Mouse (Mus musculus) left cerebral cortex, postnatal 25 days (tissue): ENCODE results near the gene Slc1a1. TPM values are rescaled to one million over a fixed set of nuclear protein-coding genes. Genes with fewer than 3 reads are reported as not detected.
A peak's percentile ranks its signal among the peaks of the same experiment; 100 is the strongest.

Source experiments
- DNase-seq, 2 experiments: peaks; one replicate each; pipeline ENCODE4 v3.0.0; 2022; ENCODE audit warnings: low spot score in 2 of 2, mixed read lengths in 1 of 2
- intact Hi-C: fragments of 180-260 bp; cut with DNase I; formaldehyde crosslinking; loops from one replicate; pipeline ENCODE4 v1.15.1; 2025
- total RNA-seq, 2 experiments: library from RNA; stranded (reverse); gene quantifications; 2 replicates each; pipeline ENCODE4 v1.2.3; 2021

Slc1a1 gene
- 100 to 1,000 TPM; 104 to 114 TPM for total RNA-seq

GRCm38 (mm10) chr19:28834798-28835499 lies at the start of gene Slc1a1:
TSS of gene Slc1a1 (plus strand) at chr19:28835049.
- DNase-seq, result peak; percentile 85 to 87
- intact Hi-C loops, result loop anchor here (2.0 to 5.0 kb wide), 3 partner anchors 68 to 417 kb away; partner anchors contain the start of genes 4430402I18Rik and Jak2

DNA sequence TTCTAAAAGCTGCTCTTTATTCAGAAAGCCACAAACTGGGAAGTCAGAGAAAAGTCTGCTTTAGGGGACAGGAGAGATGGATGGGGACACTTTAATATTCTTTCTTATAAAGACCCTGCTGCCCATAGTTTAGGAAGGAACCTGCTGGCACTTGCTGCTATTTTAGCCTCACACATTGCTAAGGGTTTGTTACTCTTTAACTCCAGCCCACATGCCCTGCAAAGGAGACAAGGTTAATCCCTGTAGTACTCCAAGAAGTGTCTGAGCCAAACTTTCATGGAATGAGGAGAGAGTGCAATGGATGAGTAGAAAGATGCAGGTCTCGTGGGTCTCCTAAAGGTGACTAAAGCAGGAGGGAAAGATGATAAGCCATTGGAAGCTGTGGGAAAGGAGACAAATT lies 44.7 kb upstream of the Slc1a1 start:
- no peak for DNase-seq
- intact Hi-C loops, result no loop called here

DNA sequence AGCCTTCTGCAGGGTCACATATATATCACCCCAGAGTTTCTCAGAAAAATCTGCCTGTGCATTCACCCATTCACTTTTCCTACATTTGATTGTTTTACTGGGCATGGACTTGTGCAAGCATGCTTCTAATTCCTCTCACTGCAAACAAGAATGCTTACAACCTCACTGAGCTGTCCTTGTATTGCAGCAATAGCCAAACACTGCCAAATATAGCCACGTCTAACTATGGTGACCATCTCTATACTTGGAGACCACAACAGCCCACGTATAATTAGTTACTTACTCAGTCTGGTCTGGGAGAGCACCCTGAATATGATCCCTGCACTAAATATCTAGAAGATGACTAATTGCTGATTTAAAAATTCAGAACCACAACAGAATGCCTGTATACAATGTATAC lies 41.5 kb upstream of the Slc1a1 start:
- DNase-seq, result no peak
- intact Hi-C loops, result no loop called here

- DNase-seq, result no peak
- intact Hi-C loops, result no loop called here
Measured at GRCm38 (mm10) chr19:28796146-28796848, 38.6 kb upstream of the Slc1a1 start.

- intact Hi-C loops, result no loop called here
- no peak for DNase-seq
Measured at GRCm38 (mm10) chr19:28796966-28797365, 37.9 kb upstream of the Slc1a1 start.

DNA sequence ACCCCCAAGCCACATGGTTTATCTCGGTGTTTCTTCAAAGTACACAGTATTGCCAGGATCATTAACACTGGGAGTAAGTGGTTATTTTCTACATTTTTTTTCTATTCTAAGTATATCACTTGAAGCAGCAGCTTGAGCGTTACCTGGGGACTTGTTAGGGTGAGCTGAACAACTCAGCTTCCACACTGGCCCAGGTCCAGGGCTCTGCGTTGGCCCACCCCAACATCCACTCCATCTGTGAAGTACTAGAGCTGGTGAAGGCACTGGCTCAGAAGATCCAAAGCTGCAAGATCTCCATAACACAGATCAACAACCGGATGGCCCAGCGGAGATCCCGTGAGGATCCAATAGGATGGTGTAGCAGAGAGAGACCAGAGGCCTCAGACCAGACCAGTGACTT lies 37.2 kb upstream of the Slc1a1 start:
- intact Hi-C loops, result no loop called here
- no peak for DNase-seq

DNA sequence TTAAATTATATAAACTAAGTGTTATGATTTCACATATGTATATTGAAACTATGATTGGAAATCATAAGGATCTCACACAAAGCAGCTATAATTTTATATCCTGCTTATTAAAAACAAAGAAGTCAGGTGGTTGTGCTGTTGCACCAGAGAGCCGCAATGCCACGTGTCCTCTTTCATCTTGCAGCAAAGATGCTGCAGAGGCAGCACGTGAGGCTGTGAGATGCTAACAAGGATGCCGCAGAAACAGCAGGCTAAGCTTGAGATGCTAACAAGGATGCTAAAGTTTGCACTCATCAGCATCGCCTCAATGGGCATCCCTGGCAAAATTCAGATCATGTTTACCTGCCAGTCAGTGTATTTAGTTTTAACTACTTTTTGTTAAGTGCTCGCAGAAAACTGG lies 34.4 kb upstream of the Slc1a1 start:
- intact Hi-C loops, result no loop called here
- peak; percentile 32 to 37 for DNase-seq

GRCm38 (mm10) chr19:28806276-28806675 lies 28.6 kb upstream of the Slc1a1 start:
- intact Hi-C loops, result no loop called here
- no peak for DNase-seq

DNA sequence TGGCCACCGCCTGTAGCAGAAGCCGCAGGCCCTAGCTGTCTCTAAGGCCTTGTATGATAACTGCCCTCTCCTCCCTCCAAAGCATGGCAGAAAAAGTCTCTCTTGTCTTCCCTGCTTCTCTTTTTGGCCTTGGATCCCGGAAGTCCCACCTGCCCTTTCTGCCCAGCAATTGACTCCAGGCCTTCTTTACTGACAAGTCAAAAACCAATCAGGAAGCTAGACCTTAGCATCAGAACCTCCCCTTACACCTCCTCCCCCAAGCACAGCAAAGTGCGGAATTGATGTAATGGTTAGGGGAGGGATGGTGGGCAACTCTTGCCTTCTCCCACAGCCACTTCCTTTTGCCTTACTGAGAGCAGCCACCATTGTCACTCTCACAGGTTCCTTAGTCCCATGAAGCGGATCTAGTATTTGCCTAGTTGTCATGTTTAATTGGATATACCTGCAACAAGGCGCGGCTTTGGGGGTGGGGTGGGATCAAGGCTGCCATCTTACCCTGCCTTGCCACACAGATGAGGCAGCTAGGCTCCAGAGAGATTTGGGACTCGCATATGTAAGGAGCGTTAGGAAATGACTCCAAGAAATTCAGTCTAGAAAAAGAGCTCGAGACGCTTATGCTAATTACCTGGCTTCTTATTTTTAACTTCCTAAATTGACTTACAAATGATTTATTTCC lies 27.9 kb upstream of the Slc1a1 start:
- no peak for DNase-seq
- intact Hi-C loops, result no loop called here

- no peak for DNase-seq
- intact Hi-C loops, result no loop called here
Measured at GRCm38 (mm10) chr19:28807497-28807871, 27.4 kb upstream of the Slc1a1 start.

- intact Hi-C loops, result no loop called here
- no peak for DNase-seq
Measured at GRCm38 (mm10) chr19:28818286-28818685, 16.6 kb upstream of the Slc1a1 start.

DNA sequence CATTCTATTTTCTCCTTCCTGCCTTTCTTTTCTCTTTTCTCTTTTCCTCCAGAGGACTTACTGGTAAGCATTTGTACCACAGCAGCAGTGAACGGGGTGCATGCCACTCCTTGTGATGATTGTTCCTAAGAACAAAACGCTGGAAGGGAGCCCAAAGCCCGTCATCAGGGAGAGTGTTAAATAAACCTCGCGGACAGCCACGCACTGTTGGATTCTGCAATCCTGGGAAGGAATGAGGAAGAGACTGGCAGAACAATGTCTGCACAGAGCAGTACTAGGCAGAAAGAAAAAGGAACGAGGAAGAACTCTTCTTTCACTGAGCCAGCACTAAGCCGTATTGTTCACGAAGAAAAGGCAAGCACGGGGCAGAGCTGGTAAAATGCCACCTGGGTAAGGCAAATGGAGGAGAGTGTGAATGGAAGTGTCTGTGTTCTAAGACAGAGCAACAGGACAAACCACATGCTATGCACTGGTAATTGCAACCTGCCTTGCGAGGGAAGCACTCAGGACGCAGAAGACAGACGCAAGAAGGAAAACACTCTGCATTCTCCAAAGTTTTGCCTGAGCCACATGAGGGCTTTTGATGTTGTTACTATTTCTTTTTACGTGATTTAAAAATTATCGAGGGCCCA lies 7.0 kb upstream of the Slc1a1 start:
- no peak for DNase-seq
- intact Hi-C loops, result no loop called here

DNA sequence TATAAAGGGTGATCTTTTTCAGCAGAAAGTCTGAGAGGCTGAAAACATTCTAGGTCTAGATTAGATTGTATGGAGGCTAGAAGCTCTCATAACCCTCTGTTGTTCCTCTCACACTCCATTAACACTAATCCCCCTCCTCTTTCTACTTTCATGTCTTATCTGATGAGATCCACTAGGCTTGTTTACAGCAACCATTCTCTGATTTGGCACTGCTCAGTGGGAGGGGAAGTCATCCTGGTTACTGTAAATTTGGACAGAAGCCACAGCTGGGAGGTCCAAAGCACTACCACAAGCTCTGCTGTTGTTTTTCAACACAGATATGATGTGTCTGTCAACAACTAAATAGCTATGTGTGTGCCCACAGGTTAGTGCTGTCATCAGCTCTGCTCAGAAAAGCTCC lies 3.5 kb upstream of the Slc1a1 start:
- DNase-seq, result no peak
- intact Hi-C loops, result no loop called here

DNA sequence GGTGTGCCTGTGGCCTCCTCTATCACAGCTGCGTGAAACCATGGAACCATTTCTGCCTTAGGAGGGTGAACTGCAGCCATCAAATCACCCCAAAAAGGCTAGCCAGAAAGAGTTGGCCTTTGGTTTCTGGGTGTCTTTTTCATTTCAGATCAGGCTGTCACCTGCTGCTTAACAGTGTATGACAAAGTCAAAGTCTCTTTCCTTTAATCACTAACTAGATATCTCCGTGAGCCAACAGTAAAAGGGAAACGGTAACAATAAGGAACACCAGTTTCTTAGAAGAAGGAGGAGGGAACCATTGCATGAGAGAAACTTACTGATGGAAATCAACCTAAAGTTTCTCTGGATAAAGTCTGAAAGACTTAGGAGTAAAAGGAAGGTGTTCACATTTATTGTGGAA lies 2.2 kb upstream of the Slc1a1 start:
- intact Hi-C loops, result no loop called here
- no peak for DNase-seq

GRCm38 (mm10) chr19:28834388-28834787 lies 461 bp upstream of the Slc1a1 start:
- intact Hi-C loops, result loop anchor here (2.0 kb wide), 1 partner anchor 68 kb away; no protein-coding TSS in a partner anchor
- peak in 1 of 2 experiments; percentile 23 for DNase-seq

DNA sequence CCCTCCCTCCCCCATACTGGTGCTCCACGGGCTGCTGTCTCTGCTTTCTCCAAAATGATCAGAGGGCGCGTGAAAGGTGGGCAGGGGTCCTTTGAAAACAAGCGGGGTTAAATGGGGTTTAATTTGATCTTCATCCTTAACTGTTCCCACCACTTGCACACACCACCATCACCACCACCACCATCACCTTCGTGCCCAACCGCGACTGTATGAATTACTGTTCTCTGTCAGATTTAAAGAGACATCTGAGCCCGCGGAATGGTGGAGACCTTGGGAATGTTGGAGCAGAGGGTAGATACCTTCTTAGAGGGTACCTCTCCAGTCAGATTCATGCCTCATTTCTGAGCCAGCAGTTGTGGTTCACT lies 633 bp downstream of the Slc1a1 start:
- peak; percentile 16 to 35 for DNase-seq
- intact Hi-C loops, result loop anchor here (2.0 to 5.0 kb wide), 3 partner anchors 67 to 417 kb away; partner anchors contain the start of genes 4430402I18Rik and Jak2

DNA sequence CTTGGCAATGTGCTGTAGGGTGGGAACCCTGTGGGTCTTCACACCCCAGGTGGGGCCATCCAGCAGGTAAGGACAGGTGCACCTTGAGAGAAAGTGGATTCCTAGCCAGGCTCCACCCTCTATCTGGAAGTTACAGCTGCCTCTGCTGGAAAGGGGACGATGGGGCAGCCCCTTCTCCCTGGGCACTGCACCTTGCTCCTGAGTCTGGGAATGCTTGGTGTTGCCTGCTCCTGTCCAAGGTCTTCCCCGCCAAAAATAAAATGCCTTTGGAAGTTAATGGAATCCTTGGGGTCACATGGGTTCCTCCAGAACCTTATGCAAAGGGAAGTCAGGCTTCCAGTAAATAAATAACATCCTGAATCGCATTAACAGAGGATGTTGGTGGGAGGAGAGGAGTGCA lies 1.3 kb downstream of the Slc1a1 start:
- DNase-seq, result no peak
- intact Hi-C loops, result loop anchor here (5.0 kb wide), 2 partner anchors 131 to 416 kb away; partner anchors contain the start of genes 4430402I18Rik and Jak2

DNA sequence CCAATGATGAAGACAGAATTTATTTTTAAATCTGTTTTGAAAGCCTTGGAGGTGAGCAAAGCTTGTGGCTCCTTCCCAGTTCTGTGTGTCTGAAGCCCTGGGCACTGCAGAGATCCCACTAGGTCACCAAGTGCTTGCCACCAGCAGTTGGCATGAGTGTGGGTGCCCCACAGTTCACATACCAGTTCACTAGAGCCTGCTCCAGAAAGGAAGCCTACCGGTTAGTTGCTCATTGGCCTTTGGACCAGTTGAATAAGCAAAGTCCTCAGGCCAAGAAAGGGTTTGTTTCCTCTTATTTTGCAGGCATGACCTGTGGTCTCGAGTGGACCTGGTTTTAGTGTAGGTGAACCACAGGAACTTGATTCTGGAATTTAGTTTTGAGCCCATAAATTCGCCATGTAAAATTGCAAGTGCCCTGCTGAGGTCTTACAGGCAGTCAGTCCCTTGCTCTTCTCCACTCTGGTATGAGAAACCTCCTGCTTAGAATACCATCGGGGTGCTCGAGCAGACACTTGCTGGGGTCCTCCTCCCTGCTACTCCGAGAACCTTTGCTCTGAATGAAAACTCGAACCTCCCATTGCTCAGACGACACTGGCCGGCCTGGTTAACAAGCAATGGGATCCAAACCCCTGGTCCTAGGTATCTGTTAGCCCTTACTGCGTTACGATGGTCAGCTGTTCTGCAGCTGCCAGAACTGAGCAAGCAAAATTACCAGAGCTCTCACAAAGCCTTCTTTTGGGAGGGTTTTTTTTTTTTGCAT lies 2.0 kb downstream of the Slc1a1 start:
- no peak for DNase-seq
- intact Hi-C loops, result loop anchor here (5.0 kb wide), 2 partner anchors 130 to 415 kb away; partner anchors contain the start of genes 4430402I18Rik and Jak2

DNA sequence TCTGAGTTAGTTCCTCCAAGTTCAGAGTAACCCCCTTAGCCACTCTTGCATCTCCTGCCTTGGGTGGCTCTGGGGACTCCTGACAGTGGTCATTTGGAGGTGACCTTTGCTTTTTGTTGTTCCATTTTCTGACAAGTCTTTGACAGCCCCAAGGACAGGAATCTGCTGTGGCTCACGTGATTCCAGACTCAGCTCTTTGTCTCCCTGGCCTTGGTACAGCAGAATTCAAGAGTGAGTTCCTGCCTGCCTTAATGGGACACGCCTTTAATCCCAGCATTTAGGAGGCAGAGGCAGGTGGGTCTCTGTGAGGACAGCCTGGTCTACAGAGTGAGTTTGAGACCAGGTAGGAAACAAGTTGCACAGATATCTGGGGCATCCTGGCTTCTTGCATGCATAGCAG lies 3.9 kb downstream of the Slc1a1 start:
- no peak for DNase-seq
- intact Hi-C loops, result loop anchor here (5.0 kb wide), 2 partner anchors 129 to 414 kb away; partner anchors contain the start of genes 4430402I18Rik and Jak2
